Mouse (Mus musculus) heart, embryonic 12.5 days (tissue): ENCODE data around the gene Plcb3. TPM values are rescaled to one million over a fixed set of nuclear protein-coding genes. Genes with fewer than 3 reads are reported as not detected.

Source experiments
- ATAC-seq: fragments of 200-750 bp; cut with Nextera tagmentation; 2 replicates; pipeline ENCODE4 v1.8.0; 2017; ENCODE audit warnings: moderate TSS enrichment, moderate library complexity; ENCODE audit not compliant: insufficient number of reproducible peaks, low FRiP score
- H3K27ac ChIP-seq: fragments of 300-500 bp; sonication (generic); 2 replicates; pipeline ENCODE4 v1.5.1; 2016; ENCODE audit warnings: mild to moderate bottlenecking, moderate library complexity; ENCODE audit not compliant: poor library complexity, severe bottlenecking
- H3K27me3 ChIP-seq: fragments of 300-500 bp; sonication (generic); replicated peaks from 2 replicates; pipeline ENCODE4 v1.6.1; 2016; ENCODE audit warnings: mild to moderate bottlenecking, moderate library complexity
- H3K36me3 ChIP-seq: fragments of 300-500 bp; sonication (generic); 2 replicates; pipeline ENCODE4 v1.6.1; 2016; ENCODE audit warnings: mild to moderate bottlenecking, moderate library complexity
- H3K4me1 ChIP-seq: fragments of 300-500 bp; sonication (generic); replicated peaks from 2 replicates; pipeline ENCODE4 v1.6.1; 2016; ENCODE audit warnings: mild to moderate bottlenecking
- H3K4me2 ChIP-seq: fragments of 300-500 bp; sonication (generic); 2 replicates; pipeline ENCODE4 v1.6.1; 2016; ENCODE audit warnings: mild to moderate bottlenecking, moderate library complexity
- H3K4me3 ChIP-seq: fragments of 300-500 bp; sonication (generic); 2 replicates; pipeline ENCODE4 v1.5.1; 2016; ENCODE audit warnings: mild to moderate bottlenecking
- H3K9ac ChIP-seq: fragments of 300-500 bp; sonication (generic); 2 replicates; pipeline ENCODE4 v1.6.1; 2016; ENCODE audit warnings: mild to moderate bottlenecking, moderate library complexity
- H3K9me3 ChIP-seq: fragments of 300-500 bp; sonication (generic); replicated peaks from 2 replicates; pipeline ENCODE4 v1.6.1; 2016; ENCODE audit warnings: mild to moderate bottlenecking, moderate library complexity
- WGBS: fragments of 180-500 bp; shearing (Covaris S2); methylation state at CpG from one replicate; pipeline ENCODE4 v1.1.7; 2016; 5-methylcytosine and 5-hydroxymethylcytosine counted together
- polyA plus RNA-seq: library from polyadenylated mRNA; unstranded; fragments of >200 nt; fragmentation: Nextera tagmentation; extraction: Ambion mirVana; gene quantifications from 2 replicates; pipeline ENCODE4 v1.2.1, GENCODE M21; 2016

Gene Plcb3
- polyA plus RNA-seq, 1 experiment from 2014 or later: 26.6 TPM

DNA sequence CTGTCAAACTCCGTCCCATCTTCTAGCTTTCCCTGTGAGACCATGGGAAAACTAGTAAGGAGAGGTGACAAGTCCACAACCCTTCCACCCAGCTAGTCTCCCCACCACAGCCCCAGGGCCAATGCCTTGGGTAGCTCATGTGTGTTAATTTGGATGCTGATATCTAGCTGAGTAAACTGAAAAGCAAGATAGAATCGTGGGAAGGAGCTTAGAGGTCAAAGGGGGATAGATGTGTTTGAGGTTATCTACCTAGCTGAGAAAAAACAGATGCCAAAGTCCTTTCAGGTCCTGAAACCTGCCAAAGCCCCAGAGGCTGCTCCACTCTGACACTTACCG lies 2.3 kb upstream of the Plcb3 start:
- Histone ChIP-seq H3K27me3 (no peaks in the 10 kb centered on the region), H3K27ac (peak overlapping the region; percentile 95; the same call in 1 of the 2 replicates), H3K9ac (peak overlapping the region; percentile 82), H3K4me3 (peak overlapping the region; percentile 69), H3K4me2 (peak overlapping the region; percentile 83), H3K9me3 (no peaks in the 10 kb centered on the region), H3K36me3 (peaks cover 44% of the 10 kb centered on the region), H3K4me1 (peaks cover 48% of the 10 kb centered on the region)
- 28% methylated on average over 3 of the region's 3 CpGs for WGBS
- ATAC-seq: no peak

DNA sequence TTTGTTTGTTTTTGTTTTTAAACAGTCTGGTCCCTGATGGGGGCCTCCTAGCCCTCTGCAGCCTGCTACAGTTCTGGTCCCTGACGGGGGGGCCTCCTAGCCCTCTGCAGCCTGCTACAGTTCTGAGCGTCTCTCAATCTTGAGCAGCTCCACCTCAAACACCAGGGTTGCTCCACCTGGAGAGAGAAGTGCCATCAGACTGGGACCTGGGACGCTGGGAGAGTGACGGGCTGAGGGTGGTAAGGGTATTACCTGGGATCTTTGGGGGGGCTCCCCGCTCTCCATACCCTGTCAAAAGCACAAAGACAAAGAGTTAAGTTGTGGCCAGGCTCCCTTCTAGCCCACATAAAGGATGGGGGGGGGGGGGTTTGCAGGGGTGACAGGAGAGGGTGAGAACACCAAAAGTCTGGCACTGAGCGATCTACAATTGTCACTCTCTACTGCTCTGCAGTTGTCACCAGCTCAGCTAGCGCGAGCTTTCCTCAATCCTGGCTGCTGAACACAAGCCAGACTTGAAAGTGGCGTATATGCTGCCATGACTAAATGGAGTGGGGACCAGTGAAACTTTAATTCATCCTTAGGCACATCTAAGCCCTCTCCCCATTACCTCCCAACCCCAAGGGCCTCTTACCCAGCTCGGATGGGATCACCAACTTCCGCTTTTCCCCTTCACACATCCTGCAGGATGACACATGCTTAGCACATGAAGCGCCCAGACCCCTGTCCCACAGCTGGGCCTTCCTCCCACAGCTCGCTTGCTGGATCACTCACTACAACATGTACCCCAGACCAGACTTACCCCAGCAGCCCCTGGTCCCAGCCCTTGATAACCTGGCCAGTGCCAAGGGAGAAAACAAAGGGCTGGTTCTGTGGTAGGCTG lies 1.7 kb upstream of the Plcb3 start:
- H3K9ac ChIP-seq: peak overlapping the region; percentile 82
- no peak for ATAC-seq
- 74% methylated on average over 13 of the region's 13 CpGs for WGBS
- H3K27me3 ChIP-seq: no peaks in the 10 kb centered on the region
- H3K4me1 ChIP-seq: peaks cover 51% of the 10 kb centered on the region
- no peaks in the 10 kb centered on the region for H3K9me3 ChIP-seq
- H3K4me2 ChIP-seq: peak overlapping the region; percentile 83
- peak overlapping the region; percentile 25; the same call in 1 of the 2 replicates for H3K27ac ChIP-seq
- H3K36me3 ChIP-seq: peaks cover 38% of the 10 kb centered on the region
- H3K4me3 ChIP-seq: peak overlapping the region; percentile 4; the same call in 1 of the 2 replicates

DNA sequence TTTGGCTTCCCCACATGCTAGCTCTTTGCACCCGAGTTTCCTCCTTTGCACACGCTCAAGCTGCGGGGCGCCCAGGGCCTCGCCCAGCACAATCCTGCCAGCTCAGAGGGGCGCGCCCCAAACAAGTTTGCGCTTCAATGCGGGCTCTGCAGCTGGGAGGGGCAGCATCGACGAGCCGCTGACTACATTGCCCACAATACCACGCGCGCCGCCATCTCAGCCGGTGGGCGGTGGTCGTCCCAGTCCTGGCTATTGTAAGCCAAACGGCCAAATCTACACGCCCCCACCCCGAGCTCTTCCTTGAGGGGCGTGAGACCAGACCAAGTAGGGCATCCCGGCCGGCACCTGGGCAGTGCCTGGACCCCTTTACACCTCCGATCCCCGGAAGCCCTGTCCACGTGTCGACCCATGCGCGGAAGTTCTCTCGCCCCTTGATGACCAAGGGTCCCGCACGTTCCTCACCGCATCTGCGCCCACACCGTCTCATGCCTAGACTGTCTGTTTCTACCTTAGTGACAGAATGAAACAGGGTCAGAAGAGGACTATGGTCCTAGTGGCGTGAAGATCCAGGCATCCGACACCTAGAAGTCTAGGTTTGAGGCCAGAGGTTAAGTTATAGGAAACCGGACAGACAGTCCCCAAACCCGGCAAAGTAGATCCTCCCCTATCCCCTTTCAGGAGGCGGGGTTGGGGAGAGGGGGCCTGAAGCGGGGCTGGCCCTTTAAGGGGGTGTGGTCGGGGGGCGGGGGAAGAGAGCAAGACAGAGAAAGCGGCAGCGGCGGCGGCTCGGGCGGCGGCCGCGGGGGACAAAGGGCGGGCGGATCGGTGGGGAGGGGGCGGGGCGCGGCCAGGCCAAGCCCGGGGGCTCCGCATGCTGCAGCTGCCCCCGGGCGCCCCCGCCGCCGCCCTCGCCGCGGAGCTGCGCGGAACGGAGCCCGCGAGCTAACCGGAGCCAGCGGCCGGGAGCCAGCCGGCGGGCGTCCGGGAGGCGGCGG lies 1.8 kb downstream of the Plcb3 start, which contains the start of gene Ppp1r14b:
TSS of gene Ppp1r14b (plus strand) at position 758 of the 995 bp plus-strand sequence.
- H3K27ac ChIP-seq: peak within 1 kb of the TSS; percentile 94
- ATAC-seq: peak; percentile 68
- peak within 1 kb of the TSS; percentile 86 for H3K4me3 ChIP-seq
- peaks cover 24% of the 10 kb centered on the region for H3K36me3 ChIP-seq
- WGBS: under 1% methylated on average over 68 of the region's 84 CpGs
- peak within 1 kb of the TSS; percentile 92 for H3K9ac ChIP-seq
- no peaks in the 10 kb centered on the region for H3K27me3 ChIP-seq
- peaks cover 65% of the 10 kb centered on the region for H3K4me1 ChIP-seq
- no peaks in the 10 kb centered on the region for H3K9me3 ChIP-seq
- peak within 1 kb of the TSS; percentile 92 for H3K4me2 ChIP-seq

DNA sequence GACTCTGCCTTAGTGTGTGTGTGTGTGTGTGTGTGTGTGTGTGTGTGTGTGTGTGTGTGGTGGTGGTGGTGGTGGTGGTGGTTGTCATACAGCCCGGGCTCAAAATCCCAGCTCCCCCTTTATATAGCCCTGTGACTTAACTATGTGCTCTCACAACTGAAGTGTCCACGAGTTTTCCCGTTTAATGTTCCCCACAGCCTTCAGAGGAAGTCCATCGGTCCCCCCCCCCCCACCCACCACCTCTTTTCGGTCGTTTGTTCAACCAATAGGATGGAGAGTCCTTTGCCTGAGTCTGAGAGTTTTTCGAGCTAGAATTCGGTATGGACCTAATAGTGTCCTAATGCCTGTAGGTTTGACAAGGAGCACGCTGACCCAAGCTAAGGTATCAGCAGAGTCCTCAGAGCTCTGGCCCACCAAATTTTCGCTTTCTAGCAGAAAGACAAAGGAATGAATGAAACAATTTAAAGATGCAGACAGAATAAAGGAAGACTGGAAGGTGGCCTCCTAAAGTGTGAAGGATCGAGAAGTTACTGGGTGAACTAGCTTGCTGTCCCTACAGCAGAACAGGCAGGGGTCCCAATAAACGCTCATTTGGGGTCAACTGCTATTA lies 2.6 kb downstream of the Plcb3 start:
- H3K27ac ChIP-seq: no peak overlapping the region
- 38% methylated on average over 12 of the region's 12 CpGs for WGBS
- peaks cover 65% of the 10 kb centered on the region for H3K4me1 ChIP-seq
- H3K4me2 ChIP-seq: peak overlapping the region; percentile 92
- no peak for ATAC-seq
- H3K9me3 ChIP-seq: no peaks in the 10 kb centered on the region
- no peaks in the 10 kb centered on the region for H3K27me3 ChIP-seq
- H3K9ac ChIP-seq: peak overlapping the region; percentile 66
- H3K36me3 ChIP-seq: peaks cover 21% of the 10 kb centered on the region
- H3K4me3 ChIP-seq: peak overlapping the region; percentile 86

DNA sequence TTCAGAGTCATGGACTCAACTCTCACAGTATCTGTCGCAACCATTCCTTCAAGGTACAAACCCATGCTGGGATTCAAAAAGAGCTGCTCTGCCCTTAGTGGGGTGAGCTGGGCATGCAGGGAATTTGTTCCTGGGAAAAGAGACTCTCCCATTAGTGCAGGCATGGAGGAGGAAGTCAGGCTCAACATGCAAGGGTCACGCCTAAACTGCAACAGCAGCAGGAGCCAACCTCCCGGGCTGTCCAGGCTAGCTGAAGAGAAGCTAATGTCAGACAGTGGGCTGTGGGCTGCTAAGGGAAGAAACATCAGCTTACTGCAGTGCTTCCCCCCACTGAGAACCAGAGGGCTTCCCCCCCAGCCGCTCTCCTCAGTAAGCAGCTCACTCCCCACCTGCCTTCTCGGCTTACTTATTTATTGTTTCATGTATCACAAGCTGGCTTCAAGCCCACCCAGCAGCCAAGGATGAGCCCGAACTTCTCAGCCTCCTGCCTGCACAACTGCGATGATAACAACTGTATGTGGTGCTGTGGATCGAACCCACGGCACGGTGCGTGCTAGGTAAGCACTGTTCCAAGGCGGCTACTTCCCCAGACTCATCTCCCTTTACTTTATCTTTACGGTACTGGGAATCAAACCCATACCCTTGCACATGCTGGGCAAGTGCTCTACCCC lies 3.9 kb downstream of the Plcb3 start:
- Histone ChIP-seq H3K9ac (no peak overlapping the region), H3K36me3 (peaks cover 8% of the 10 kb centered on the region), H3K27ac (no peak overlapping the region), H3K4me1 (peaks cover 62% of the 10 kb centered on the region), H3K27me3 (no peaks in the 10 kb centered on the region), H3K9me3 (no peaks in the 10 kb centered on the region), H3K4me3 (no peak overlapping the region), H3K4me2 (no peak overlapping the region)
- WGBS: 80% methylated on average over 13 of the region's 13 CpGs
- no peak for ATAC-seq

DNA sequence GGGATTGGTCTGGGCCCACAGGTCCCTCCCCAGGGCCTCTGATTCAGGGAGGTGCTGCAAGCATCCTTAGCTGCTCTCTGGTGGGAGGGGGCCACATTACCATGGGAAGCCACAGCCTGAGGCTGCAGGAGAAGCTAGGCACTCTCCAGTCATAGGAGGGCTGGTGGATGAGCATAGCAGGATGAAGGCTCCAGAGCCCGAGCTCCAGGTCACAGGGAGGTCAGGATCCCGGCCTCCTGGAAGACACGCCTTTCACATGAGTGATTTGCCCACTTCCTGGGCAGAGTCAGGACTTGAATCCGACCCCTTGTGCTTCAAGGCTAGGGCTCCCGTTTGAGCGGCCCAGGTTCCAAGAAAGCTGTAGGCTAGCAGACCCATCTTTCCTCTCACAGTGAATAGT lies 4.6 kb downstream of the Plcb3 start:
- H3K27ac ChIP-seq: peak overlapping the region; percentile 65; the same call in 1 of the 2 replicates
- peak overlapping the region; percentile 27; the same call in 1 of the 2 replicates for H3K9ac ChIP-seq
- peaks cover 3% of the 10 kb centered on the region for H3K36me3 ChIP-seq
- H3K4me3 ChIP-seq: no peak overlapping the region
- 0 out of 2 replicates have a peak overlapping the region, but pooled peaks have one; percentile 81 for H3K4me2 ChIP-seq
- WGBS: 41% methylated on average over 6 of the region's 6 CpGs
- H3K4me1 ChIP-seq: peaks cover 56% of the 10 kb centered on the region
- H3K9me3 ChIP-seq: no peaks in the 10 kb centered on the region
- H3K27me3 ChIP-seq: no peaks in the 10 kb centered on the region
- no peak for ATAC-seq

DNA sequence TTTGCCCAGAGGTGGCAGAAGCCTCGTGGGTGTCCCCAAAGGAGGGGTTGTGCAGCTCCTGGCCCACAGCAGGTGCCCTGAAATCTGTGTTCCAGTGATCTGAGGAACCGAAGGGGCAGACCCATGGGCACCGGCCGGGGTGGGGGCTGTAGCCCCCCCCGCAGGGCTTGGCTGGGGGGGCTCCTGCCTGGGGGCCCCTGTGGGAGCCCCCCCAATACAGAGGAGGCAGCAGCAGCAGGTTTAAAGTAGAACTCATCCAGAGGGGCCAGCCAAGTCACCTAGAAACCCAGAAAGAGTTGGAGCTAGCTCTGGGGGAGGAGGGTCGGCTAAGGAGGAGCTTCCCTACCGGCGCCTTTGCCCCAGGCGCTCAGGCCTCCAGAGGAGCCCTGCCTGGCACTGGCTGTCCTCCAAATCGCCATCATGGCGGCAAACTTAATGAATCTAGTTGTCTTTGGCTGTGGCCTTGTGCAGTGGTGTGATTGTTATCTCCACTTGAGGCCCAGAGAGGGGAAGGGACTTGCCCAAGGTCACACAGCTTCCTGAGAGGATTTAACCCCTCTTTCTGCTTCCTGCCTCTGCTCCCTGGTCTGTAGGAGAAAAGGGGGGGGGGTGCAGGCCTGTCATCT lies 5.7 kb downstream of the Plcb3 start:
- WGBS: 21% methylated on average over 11 of the region's 11 CpGs
- peak overlapping the region; percentile 30 for H3K9ac ChIP-seq

DNA sequence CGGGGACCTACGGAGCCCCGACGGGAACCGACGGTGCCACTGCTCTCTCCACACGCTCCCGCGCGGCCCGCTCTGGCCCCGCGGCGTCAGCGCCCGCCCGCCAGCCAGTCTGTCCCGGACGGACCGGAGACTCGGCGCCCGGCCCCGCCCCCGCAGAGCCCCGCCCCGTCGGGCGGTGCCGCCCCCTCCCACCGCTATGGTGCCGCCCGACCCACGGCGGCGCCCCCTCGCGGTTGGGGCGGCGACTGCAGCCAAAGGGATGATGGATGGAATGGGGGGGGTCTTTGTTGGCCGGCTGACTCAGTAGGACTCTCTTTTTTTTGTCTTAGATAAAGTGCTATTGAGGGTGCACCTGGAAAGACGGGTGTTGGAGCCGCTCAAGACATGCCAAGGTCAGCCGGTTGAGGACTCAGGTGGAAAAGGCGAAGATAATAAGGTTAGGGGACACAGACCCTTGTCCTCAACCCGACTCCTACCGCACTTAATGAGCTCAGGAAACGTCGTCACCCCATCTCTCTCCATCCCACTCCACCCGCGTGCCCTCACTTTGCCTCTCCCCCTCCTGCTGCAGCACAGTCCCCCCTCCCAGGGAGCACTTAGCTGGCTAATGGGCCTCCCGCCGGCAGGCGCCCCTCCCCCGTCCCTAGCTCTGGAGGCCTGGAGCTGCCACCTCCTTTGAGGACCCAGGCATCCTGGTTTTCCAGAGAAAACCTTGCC lies 6.4 kb downstream of the Plcb3 start:
- H3K4me2 ChIP-seq: peak overlapping the region; percentile 81
- peaks cover 46% of the 10 kb centered on the region for H3K4me1 ChIP-seq
- no peaks in the 10 kb centered on the region for H3K9me3 ChIP-seq
- H3K27ac ChIP-seq: peak overlapping the region; percentile 65; the same call in 1 of the 2 replicates
- WGBS: under 1% methylated on average over 55 of the region's 55 CpGs
- no peaks in the 10 kb centered on the region for H3K27me3 ChIP-seq
- H3K36me3 ChIP-seq: peaks cover 19% of the 10 kb centered on the region
- H3K4me3 ChIP-seq: peak overlapping the region; percentile 63
- H3K9ac ChIP-seq: peak overlapping the region; percentile 77
- peak; percentile 85 for ATAC-seq

More for the DNA sequence above, 5.7 kb downstream of the Plcb3 start:
- Histone ChIP-seq H3K27me3 (no peaks in the 10 kb centered on the region), H3K36me3 (peaks cover 12% of the 10 kb centered on the region), H3K4me3 (peak overlapping the region; percentile 63; the same call in 1 of the 2 replicates), H3K4me1 (peaks cover 46% of the 10 kb centered on the region), H3K9me3 (no peaks in the 10 kb centered on the region), H3K27ac (peak overlapping the region; percentile 65), H3K4me2 (peak overlapping the region; percentile 81)
- ATAC-seq: no peak

DNA sequence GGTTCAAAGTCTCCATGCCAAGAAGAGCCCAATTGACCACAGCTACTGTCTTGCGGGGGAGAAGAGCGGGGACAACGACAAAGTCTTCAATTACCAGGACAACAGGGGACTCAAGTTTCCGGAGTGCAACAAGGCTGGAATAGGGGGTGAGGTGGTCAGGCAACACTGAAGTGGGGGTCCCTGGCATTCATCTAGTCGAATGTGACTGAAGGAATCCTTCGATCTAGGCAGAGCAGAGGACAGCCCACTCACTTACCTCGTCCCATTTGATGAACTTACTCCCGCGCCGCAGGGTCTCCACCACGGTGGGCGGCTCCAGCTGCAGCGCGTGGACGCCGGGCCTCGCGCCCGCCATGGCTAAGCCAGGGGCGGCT lies 7.0 kb downstream of the Plcb3 start:
- Histone ChIP-seq H3K27me3 (no peaks in the 10 kb centered on the region), H3K36me3 (peaks cover 25% of the 10 kb centered on the region), H3K4me1 (peaks cover 46% of the 10 kb centered on the region), H3K27ac (no peak overlapping the region), H3K9me3 (no peaks in the 10 kb centered on the region), H3K9ac (peak overlapping the region; percentile 77), H3K4me2 (peak overlapping the region; percentile 81), H3K4me3 (peak overlapping the region; percentile 63)
- no peak for ATAC-seq
- WGBS: under 1% methylated on average over 20 of the region's 20 CpGs
